Mouse (Mus musculus) 3T3-L1 (cell line): ENCODE results near the gene Rbx1.
A peak's percentile ranks its signal among the peaks of the same experiment; 100 is the strongest.
"Not testable (repeated sequence)": the region's sequence is repeated elsewhere in the genome, so short reads cannot be mapped to it uniquely, and the experiment has no call there.

Experiments used
- DNase-seq: peaks from one replicate; pipeline ENCODE4 v3.0.0-alpha.2; 2015; ENCODE audit warnings: low read depth, low spot score

The Rbx1 gene

DNA sequence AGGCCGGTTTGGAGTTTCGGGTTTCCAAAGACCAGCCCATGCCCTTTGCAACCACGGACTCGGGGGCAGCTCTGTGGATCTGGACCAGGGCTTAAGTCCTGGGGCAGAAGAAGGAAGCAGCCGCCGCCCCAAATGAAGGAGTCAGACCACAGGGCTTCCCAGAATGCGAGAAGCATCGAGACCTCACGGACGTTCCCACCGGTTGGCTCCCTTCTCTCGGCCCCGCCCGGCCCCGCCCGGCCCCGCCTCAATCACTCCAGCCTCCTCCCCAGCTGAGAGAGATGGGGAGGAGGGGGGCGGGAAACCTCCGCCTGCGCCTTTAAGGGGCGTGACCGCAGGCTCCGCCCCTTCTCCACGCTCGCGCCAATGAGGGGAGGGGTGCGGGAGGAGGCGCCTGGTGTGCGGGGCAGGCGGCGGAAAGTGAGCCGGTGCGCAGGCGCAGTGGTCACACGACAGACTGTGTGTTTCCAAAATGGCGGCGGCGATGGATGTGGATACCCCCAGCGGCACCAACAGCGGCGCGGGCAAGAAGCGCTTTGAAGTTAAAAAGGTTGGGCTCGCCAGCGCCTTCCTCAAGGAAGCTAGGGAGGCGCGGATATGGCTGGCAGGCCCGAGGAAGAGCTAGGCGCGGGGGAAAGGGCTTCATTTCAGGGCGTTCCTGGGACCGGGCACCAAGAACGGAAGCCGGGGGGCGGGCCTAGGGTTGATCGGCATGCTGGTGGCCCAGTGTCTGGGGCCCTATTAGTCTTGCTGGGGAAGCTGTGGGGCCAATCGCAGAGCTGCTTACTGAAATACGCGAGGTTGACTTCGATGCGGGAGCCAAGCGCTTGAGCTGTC, at the start of gene Rbx1:
Rbx1 (plus strand) TSS at position 396 of the 837 bp plus-strand sequence.
- peak; percentile 96 for DNase-seq

DNA sequence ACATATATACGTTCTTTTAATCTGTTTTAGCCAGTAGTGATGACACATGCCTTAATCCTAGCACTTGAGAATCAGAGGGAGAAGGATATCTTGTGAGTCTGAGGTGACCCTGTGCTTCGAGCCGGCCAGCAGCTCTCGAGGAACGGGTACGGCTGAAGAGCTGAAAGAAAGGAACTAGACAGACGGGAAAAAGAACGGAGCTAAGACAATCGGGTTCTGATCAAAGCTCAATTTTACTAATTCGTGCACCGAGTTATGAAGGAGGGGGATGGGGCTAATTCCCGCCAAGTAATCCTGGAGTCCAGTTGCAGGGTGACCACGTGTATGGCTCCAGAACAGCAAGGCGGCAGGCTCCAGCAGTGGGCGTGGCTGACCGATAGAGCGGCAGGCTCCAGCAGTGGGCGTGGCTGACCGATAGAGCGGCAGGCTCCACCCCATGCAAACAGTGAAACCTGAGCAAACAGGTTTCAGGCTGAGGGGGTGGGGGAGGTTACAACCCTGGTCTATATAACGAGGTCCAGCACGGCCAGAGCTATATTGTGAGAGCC, 49.3 kb upstream of the Rbx1 start:
- DNase-seq = not testable (repeated sequence)

DNA sequence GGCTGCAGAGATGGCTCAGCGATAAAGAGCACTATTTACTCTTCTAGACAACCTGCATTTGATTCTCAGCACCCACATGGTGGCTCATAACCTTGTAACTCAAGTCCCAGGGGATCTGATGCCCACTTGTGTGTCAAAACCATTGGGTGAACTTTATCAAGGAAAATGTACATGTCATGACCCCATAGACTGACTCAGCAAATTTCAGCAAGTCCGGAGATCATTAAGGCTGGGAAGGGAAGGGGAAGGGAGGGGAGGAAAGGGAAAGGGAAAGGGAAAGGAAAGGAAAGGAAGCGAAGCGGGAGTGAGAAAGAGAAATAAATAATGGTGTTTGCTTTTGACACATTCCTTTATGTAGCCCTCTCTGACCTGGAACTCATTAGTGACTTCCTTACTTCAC, 48.0 kb upstream of the Rbx1 start:
- DNase-seq = no peak

DNA sequence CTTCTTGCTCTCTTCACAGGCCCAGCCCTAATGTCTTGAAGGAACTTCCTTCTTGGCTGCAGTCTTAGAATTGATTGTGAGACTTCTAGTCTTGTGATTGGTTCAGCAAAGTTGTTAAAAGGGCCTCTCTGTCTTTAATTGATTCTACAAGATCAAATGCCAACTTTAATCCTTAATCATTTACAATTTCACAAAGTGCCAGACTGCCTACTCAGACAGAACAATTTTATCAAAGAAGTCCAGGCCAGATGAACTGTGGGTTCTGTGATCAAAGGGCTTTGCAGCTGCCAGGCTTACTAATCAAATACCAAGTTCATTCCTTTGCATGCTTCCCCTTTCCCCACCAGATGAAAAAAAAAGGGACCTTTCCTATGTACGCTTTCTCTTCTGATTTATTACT, 44.6 kb upstream of the Rbx1 start:
- no peak for DNase-seq

DNA sequence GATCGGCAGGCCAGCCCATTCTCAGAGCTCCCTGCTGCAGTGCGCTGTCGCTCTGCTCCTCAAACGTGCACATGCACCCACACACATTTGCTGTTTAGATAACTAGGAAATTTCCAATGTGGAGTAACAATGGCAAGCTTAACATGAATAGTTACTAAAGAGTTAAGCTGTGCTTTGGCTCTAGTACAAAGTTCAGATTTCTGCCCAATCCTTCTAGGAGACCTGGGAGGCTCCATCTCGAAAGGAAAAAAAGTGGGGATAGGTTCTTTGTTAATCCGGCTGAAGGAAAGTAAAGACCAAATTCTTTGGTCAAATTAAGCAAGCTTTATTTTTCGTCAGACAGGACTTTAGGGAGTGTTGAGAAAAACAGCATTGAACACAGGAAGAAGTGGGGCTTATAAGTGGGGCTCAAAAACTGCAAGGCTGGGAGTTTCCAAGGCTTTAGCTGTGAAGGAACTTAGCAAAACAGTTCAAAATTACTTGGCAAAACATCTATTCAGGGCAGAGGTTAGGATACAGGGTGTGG, 43.9 kb upstream of the Rbx1 start:
- DNase-seq = no peak

DNA sequence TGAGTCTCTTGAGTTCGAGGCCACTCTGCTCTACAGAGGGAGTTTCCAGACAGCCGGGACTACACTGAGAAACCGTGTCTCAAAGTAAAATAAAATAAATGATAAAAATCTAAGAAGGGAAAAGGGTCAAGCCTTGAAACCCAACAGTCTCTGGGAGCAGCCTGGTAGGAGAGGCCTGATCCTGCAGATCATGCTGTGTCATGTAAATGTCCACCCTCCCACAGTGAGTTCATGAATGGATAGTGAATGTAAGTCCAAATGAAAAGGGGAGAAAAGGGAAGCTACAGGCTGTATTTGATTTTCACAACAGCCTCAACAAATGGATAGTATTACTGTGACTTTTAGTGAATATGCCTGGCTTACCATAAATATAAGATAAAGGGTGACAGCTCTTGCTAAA, 40.8 kb upstream of the Rbx1 start:
- DNase-seq = no peak

DNA sequence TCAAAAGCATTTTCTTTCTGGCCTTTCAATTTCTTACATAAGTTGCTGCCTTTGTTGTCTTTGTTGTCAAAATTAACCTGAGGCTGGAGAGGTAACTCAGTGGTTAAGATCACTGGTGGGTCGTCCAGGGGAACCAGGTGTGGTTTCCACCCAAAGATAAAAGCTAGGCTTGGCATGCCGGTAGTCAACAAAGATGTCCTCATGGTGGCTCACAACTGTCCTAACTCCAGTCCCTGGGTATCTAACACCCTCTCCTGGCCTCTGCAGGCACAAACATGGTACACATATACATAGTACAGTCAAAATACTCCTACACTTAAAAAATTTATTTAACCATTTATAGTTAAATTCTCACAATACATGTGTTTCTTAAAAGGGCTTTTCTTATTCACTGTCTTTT, 38.1 kb upstream of the Rbx1 start:
- DNase-seq = no peak

DNA sequence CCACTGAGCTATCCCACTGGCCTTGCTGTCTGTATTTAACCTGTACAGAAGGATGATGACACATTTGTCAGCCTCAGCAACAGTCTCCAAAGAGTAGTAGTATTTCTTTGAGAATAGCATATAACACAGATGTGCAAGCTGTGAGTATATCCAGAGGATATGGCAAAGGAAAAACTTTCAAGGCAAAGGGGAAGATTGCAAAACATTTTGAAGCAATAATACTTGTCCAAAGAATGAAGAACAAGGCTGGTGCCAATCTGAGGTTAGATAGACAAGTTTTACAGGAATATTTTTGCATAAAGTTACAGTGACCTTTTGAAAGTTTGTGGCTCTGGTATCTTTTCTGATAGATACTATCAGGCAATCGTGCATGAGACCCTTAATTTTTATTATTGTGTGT, 34.9 kb upstream of the Rbx1 start:
- DNase-seq = no peak

DNA sequence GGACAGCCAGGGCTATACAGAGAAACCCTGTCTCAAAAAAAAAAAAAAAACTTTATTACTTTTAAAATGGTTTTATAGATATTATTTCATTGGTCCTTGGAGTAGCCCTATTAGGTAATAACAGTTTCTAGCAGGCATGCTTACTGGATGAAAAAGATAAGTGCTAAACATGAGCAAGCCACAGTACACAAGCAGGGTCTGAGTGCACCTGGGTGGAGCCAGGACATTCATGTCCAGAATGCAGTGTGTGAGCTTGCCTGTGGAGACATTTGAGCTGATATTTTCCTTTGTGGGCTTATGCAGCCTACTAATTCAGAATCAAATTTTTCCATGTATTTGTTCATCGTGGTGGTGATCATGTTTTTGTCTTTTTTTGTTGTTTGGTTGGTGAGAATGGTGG, 27.8 kb upstream of the Rbx1 start:
- no peak for DNase-seq

DNA sequence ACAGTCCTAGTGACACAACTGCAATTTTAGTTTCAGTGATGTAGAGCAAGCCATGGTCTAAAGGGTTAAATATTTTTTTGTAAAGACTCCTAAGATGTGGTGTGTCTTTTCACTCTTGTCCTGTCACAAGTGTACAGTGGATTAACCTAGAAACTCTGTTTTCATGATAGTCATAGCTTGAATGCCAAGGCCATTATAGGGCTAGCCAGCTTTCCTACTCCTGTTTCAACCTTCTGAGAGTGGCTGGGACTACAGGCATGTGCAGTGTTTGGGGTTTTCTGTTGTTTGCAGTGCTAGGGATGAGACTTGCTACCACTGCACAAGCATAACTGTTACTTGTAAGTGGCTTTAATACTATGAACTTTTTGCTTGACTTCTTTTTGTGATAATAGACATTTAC, 26.9 kb upstream of the Rbx1 start:
- DNase-seq = no peak

DNA sequence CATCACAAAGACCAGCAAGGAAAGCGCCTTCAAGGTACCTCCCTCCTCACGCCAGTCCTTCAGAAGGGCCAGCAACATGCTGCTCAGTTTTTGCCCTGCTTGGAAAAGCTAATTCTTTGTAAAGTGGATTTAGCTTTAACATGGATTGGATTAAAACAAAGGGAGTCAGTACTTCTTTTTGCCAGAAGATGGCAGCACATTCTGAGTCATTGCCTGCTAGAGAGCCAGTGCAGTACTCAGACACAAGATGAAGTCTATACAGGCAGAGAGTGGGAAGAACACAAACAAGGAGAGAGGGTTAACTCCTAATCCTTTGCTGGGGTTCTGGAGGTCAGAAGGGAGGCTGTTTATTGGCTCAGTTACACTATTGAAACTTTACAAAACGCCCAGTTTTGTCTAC, 17.6 kb upstream of the Rbx1 start:
- peak; percentile 88 for DNase-seq

DNA sequence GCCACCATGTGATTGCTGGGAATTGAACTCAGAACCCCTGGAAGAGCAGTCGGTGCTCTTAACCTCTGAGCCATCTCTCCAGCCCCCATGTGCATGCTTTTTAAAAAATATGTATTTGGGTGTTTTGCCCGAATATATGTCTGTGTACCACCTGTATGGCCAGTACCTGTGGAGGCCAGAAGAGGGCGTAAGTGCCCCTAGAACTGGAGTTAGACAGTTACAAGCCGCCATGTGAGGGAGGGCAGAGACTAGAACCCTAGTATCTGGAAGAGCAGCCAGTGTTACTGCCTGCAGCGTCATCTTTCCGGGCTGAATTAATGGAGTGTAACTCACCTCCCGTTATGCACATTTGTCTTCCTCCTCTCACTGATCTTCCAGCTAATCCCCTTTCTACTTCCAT, 4.6 kb upstream of the Rbx1 start:
- DNase-seq = no peak

DNA sequence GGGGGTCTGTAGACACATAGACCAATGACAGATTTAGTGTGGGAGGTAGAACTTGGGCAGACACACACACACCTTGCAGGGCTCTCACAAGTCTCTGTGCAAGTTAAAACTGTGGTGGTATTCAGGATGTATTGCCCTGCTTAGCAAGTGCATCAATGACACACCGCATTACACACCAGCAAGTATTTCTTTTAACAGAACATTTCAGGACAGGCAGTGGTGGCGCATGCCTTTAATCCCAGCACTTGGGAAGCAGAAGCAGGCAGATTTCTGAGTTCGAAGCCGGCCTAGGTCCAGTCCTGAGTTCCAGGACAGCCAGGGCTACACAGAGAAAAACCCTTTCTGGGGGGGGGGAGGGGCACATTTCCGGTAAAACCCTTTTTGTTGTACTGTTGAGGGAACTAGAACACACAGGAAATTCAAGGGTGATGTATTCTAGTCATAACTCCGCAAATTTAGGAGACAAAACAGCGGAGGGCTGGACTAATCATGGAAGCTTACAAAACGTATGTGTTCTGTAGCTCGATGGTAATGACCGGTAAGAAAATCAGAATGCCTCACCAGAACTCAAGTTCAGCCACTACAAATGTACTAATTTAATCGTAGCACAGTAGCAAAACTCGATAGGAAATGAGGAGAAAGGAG, 958 bp upstream of the Rbx1 start:
- peak; percentile 31 for DNase-seq

DNA sequence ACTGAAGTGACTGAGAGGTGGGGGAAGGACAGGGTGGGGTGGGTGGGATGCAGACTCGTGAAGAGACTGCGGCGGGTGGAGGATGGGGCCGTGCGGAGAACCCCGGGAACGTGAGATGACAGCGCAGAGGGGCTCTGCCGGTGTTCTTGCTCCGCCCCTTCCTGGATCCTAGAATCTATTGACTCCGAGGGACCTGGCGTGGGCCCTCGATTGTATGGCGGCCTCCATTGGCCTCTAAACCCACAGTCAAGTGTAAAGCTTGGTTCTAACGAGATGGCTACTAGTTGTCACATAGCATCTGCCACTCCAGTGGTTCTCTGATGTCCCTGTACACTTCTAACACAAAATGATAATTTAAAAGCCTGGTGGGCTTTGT, 630 bp downstream of the Rbx1 start:
- no peak for DNase-seq

DNA sequence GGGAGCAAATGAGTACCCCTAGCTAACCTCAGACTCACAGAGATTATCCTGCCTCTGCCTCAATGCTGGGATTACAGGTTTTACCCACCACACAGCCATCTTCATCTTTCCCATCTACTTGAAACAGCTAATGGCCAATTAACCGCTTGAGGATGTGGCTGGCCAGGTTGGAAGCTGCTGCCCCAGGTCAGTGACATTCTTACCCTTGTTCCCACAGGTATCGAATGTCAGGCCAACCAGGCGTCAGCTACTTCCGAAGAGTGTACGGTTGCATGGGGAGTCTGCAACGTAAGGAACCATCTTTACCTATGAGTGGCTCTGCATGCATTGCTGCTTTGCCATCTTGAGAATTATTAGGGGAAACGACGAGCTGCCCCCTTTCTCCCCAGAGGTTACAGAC, 4.6 kb downstream of the Rbx1 start:
- no peak for DNase-seq

DNA sequence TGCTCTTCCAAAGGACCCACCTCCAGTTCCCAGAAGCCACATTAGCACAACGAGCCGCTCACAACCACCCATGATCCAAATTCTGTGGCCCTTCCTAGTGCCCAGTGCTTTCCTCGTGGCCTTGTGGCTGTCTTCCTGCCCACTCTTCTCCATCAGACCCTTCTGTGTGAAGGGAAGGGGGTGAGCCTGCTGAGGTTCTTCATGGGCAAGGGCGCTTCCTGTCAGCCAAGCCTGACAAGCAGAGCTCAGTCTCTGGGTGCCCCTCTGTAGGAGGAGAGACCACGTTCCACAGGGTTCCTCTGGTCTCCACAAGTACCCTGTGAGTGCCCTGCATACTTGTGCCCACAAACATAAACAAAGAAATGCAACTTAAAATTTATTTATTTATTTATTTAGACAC, 6.2 kb downstream of the Rbx1 start:
- DNase-seq = no peak

DNA sequence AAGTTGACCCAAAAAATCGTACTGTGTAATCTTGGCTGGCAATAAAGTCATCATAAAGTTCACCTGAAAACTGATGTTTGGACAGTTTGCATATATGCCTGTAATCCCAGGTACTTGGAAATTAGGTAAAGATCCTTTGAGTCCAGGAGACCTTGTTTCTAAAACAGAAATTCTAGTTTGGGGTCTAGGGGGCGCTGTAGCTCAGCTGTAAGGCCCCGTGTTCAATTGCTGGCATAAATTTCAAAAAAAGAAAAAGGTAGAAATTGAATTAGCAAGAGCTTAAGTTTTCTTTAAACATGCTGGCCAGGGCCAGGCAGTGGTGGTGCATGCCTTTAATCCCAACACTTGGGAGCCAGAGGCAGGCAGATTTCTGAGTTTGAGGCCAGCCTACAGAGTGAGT, 9.6 kb downstream of the Rbx1 start:
- DNase-seq = peak; percentile 43

DNA sequence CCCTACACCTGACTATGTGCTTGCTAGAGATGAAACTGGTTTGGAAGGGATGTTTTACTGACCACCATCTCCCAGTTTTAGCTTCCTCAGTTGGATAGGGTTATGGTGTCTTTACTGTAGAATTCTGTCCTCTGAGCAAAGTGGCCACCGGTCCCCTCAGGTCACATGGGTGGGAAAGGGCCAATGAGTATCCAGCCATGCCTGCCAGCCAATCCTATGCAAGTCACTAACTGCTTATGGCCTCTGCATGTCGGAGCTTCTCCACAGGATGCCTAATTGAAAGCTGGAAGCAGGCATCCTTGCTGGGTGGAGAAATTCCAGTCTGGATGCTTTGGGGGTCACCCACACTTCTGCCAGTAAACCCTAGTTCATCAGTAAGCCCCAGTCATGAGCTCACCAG, 10.5 kb downstream of the Rbx1 start:
- no peak for DNase-seq

DNA sequence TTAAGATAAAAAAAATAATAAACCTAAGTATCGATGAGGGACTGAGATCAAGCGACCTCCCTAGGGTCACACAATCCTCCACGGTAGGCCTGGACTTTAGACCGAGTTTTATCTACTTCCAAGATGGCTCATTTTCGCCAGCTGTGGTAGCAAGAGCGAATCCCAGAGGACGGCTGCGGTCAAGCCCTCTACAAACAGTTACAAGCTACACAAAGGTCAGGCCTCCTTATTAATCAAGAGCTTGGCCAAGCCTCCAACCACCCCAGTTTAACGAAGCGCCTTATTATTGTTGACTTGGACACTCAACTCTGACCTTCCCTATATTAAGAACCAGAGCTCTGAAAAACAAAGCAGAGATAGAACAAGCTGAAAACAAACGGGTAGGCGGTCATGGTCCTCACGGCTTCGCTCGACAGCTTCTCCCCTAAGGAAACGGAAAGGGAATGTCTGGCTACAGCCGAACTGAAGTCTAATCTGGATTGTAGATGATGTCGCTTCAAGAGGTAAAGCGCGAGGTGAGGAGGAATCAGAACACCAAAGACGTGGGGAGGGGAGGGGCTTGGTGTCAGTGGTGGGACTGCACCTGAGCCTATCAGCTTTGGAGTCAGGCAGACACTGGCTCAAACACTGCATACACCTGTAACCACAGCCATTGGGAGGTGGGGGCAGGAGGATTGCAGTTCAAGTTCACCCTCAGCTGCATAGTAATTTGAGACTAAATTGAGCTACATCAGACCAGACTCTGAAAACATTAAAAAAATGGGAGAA, 13.5 kb downstream of the Rbx1 start:
- DNase-seq = no peak

DNA sequence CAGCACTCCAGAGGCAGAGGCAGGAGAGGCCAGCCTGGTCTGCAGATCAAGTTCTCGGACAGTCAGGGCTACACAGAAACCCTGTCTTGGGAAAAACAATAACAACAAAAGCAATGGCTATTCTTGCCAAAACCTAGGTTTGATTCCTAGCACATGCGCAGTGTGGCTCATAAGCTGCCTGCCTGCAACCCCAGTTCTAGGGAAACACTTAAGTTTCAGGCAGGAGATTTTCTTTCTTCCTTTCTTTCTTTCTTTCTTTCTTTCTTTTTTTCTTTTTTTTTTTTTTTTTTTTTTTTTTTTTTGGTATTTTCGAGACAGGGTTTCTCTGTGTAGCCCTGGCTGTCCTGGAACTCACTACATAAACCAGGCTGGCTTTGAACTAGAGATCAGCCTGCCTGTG, 14.2 kb downstream of the Rbx1 start:
- not testable (repeated sequence) for DNase-seq

DNA sequence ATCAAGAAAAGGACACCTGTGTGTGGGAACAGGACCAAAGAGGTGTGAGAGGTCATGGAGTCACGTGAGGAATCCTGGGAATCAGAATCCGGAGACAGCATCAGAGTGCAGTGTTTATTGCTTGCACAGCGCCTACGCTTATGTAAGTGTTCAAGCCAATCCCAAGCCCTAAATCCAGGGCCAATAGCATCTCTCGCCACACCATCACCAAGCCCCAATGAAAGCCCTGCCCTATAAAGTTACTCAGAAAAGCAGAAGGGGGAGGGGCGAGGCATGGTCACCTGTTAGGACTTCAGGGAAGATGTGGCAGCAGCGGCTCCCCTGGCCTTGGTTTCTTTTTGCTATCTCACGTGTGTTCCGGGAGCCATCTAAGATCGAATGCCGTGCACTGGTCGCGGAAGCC, 14.9 kb downstream of the Rbx1 start:
- no peak for DNase-seq

DNA sequence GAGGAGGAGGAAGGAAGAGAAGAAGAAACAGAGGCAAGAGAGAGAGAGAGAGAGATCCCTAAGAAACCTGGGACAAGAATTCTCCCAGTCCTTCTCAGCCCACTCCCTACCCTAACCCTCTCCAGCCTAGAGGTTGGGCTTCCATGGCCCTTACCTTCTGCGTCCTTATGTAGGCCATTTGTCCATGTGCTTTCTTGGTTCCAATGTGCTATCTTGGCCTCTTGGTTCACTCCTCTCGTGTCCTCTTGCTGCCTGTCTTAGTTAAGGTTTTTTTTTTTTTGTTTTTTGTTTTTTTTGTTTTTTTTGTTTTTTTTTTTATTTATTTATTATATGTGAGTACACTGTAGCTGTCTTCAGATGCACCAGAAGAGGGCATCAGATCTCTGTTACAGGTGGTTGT, 16.9 kb downstream of the Rbx1 start:
- no peak for DNase-seq
